Mouse (Mus musculus) liver, adult (tissue): ENCODE data around the gene Lrch4.

Experiments used
- GATA4 ChIP-seq: IDR thresholded peaks from 2 replicates; pipeline ENCODE4 v1.6.1; 2014; ENCODE audit warnings: mild to moderate bottlenecking, low read length; ENCODE audit not compliant: insufficient replicate concordance

Lrch4 gene

GRCm38 (mm10) chr5:137686127-137686790 is 57.3 kb downstream of the Lrch4 start:
- peak; percentile 28; the same call in 1 of the 2 replicates for TF ChIP-seq GATA4

DNA sequence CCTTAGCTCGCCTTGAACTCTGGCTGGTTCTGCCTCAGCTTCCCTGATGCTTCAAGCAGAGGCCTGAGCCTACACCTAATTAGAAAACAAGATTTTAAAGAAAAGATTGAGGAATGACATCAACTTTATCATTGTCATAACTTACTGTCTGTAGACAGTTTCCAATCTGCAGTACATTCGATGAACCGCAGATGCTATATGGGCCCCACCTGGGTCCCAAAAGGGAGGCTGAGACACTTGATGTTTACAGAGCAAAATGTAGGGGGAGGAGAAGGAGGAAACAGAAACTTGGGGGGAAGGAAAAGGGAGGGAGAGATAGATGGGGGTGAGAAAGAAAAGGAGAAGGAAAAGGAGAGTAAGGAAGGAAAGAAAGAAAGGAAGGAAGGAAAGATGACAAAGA is 61.1 kb downstream of the Lrch4 start:
- no peak for TF ChIP-seq GATA4

GRCm38 (mm10) chr5:137690531-137690930 is 61.6 kb downstream of the Lrch4 start:
- TF ChIP-seq GATA4 = no peak
